Mouse (Mus musculus): ENCODE measurements around the gene Gm49711. TPM values are rescaled to one million over a fixed set of nuclear protein-coding genes. Genes with fewer than 3 reads are reported as not detected.
A peak's percentile ranks its signal among the peaks of the same experiment; 100 is the strongest.

Gm49711 gene
- polyA plus RNA-seq, 1 experiment = not detected

- H3K27ac ChIP-seq (ENCODE audit: control insufficient read depth, insufficient read depth, low read depth, low read length) = 0 out of 2 replicates have a peak overlapping the region, but pooled peaks have one; percentile 37
- no peak overlapping the region for H3K4me3 ChIP-seq (ENCODE audit: control insufficient read depth, low read depth, low read length)
Observed at GRCm38 (mm10) chr16:92105631-92106030, 47.5 kb downstream of the Gm49711 start.

GRCm38 (mm10) chr16:92107346-92107745 lies 49.2 kb downstream of the Gm49711 start:
- no peak overlapping the region for H3K4me3 ChIP-seq (ENCODE audit: control insufficient read depth, low read depth, low read length)
- H3K27me3 ChIP-seq (ENCODE audit: control insufficient read depth, insufficient read depth, low read length) = no peaks in the 10 kb centered on the region
- no peaks in the 10 kb centered on the region; the same call in 1 of the 2 replicates for H3K4me1 ChIP-seq (ENCODE audit: control insufficient read depth, insufficient read depth, low read length)
- TF ChIP-seq POLR2A (IDR thresholded peaks at IDR 0.05; ENCODE audit: control insufficient read depth, low read depth, low read length) (no peak), CTCF (IDR thresholded peaks at IDR 0.05; ENCODE audit: control insufficient read depth, insufficient read depth, insufficient replicate concordance, low read depth, low read length) (no peak)
- H3K36me3 ChIP-seq (ENCODE audit: control insufficient read depth, insufficient read depth, low read length) = no peaks in the 10 kb centered on the region
- H3K27ac ChIP-seq (ENCODE audit: control insufficient read depth, insufficient read depth, low read depth, low read length) = no peak overlapping the region

More at GRCm38 (mm10) chr16:92105631-92106030, 47.5 kb downstream of the Gm49711 start:
- no peak for TF ChIP-seq CTCF (IDR thresholded peaks at IDR 0.05; ENCODE audit: control insufficient read depth, insufficient read depth, insufficient replicate concordance, low read depth, low read length)
- TF ChIP-seq POLR2A (IDR thresholded peaks at IDR 0.05; ENCODE audit: control insufficient read depth, low read depth, low read length) = no peak
- Histone ChIP-seq H3K4me1 (ENCODE audit: control insufficient read depth, insufficient read depth, low read length) (no peaks in the 10 kb centered on the region; the same call in 1 of the 2 replicates), H3K27me3 (ENCODE audit: control insufficient read depth, insufficient read depth, low read length) (no peaks in the 10 kb centered on the region), H3K36me3 (ENCODE audit: control insufficient read depth, insufficient read depth, low read length) (no peaks in the 10 kb centered on the region)

- Histone ChIP-seq H3K4me3 (ENCODE audit: control insufficient read depth, low read depth, low read length) (no peak overlapping the region), H3K27me3 (ENCODE audit: control insufficient read depth, insufficient read depth, low read length) (no peaks in the 10 kb centered on the region), H3K36me3 (ENCODE audit: control insufficient read depth, insufficient read depth, low read length) (no peaks in the 10 kb centered on the region), H3K4me1 (ENCODE audit: control insufficient read depth, insufficient read depth, low read length) (peaks cover 23% of the 10 kb centered on the region), H3K27ac (ENCODE audit: control insufficient read depth, insufficient read depth, low read depth, low read length) (peak overlapping the region; percentile 50; the same call in 1 of the 2 replicates)
- no peak for TF ChIP-seq POLR2A (IDR thresholded peaks at IDR 0.05; ENCODE audit: control insufficient read depth, low read depth, low read length)
- no peak for TF ChIP-seq CTCF (IDR thresholded peaks at IDR 0.05; ENCODE audit: control insufficient read depth, insufficient read depth, insufficient replicate concordance, low read depth, low read length)
Observed at GRCm38 (mm10) chr16:92114706-92115241, 56.7 kb downstream of the Gm49711 start.

GRCm38 (mm10) chr16:92115611-92116421 lies 57.7 kb downstream of the Gm49711 start:
- H3K4me1 ChIP-seq (ENCODE audit: control insufficient read depth, insufficient read depth, low read length) = peaks cover 23% of the 10 kb centered on the region
- H3K27me3 ChIP-seq (ENCODE audit: control insufficient read depth, insufficient read depth, low read length) = no peaks in the 10 kb centered on the region
- no peak overlapping the region for H3K4me3 ChIP-seq (ENCODE audit: control insufficient read depth, low read depth, low read length)
- peak overlapping the region; percentile 71 for H3K27ac ChIP-seq (ENCODE audit: control insufficient read depth, insufficient read depth, low read depth, low read length)
- H3K36me3 ChIP-seq (ENCODE audit: control insufficient read depth, insufficient read depth, low read length) = no peaks in the 10 kb centered on the region
- TF ChIP-seq POLR2A (IDR thresholded peaks at IDR 0.05; ENCODE audit: control insufficient read depth, low read depth, low read length) (no peak), CTCF (IDR thresholded peaks at IDR 0.05; ENCODE audit: control insufficient read depth, insufficient read depth, insufficient replicate concordance, low read depth, low read length) (no peak)

GRCm38 (mm10) chr16:92117337-92118209 lies 59.5 kb downstream of the Gm49711 start:
- Histone ChIP-seq H3K4me3 (ENCODE audit: control insufficient read depth, low read depth, low read length) (no peak overlapping the region), H3K36me3 (ENCODE audit: control insufficient read depth, insufficient read depth, low read length) (no peaks in the 10 kb centered on the region), H3K4me1 (ENCODE audit: control insufficient read depth, insufficient read depth, low read length) (peaks cover 23% of the 10 kb centered on the region), H3K27ac (ENCODE audit: control insufficient read depth, insufficient read depth, low read depth, low read length) (no peak overlapping the region), H3K27me3 (ENCODE audit: control insufficient read depth, insufficient read depth, low read length) (no peaks in the 10 kb centered on the region)
- no peak for TF ChIP-seq POLR2A (IDR thresholded peaks at IDR 0.05; ENCODE audit: control insufficient read depth, low read depth, low read length)
- no peak for TF ChIP-seq CTCF (IDR thresholded peaks at IDR 0.05; ENCODE audit: control insufficient read depth, insufficient read depth, insufficient replicate concordance, low read depth, low read length)

GRCm38 (mm10) chr16:92119013-92119515 lies 60.9 kb downstream of the Gm49711 start:
- Histone ChIP-seq H3K27ac (ENCODE audit: control insufficient read depth, insufficient read depth, low read depth, low read length) (no peak overlapping the region), H3K4me3 (ENCODE audit: control insufficient read depth, low read depth, low read length) (no peak overlapping the region), H3K36me3 (ENCODE audit: control insufficient read depth, insufficient read depth, low read length) (no peaks in the 10 kb centered on the region), H3K4me1 (ENCODE audit: control insufficient read depth, insufficient read depth, low read length) (peaks cover 23% of the 10 kb centered on the region), H3K27me3 (ENCODE audit: control insufficient read depth, insufficient read depth, low read length) (no peaks in the 10 kb centered on the region)
- no peak for TF ChIP-seq POLR2A (IDR thresholded peaks at IDR 0.05; ENCODE audit: control insufficient read depth, low read depth, low read length)
- no peak for TF ChIP-seq CTCF (IDR thresholded peaks at IDR 0.05; ENCODE audit: control insufficient read depth, insufficient read depth, insufficient replicate concordance, low read depth, low read length)
